Mouse (Mus musculus) MEL-GATA-1-ER (cell line): ENCODE measurements around the gene Adad1.

Experiments
- DNase-seq: peaks from one replicate; pipeline ENCODE4 v3.0.0-alpha.2; 2012; ENCODE audit warnings: low read depth; ENCODE audit errors: extremely low read depth

Gene Adad1

DNA sequence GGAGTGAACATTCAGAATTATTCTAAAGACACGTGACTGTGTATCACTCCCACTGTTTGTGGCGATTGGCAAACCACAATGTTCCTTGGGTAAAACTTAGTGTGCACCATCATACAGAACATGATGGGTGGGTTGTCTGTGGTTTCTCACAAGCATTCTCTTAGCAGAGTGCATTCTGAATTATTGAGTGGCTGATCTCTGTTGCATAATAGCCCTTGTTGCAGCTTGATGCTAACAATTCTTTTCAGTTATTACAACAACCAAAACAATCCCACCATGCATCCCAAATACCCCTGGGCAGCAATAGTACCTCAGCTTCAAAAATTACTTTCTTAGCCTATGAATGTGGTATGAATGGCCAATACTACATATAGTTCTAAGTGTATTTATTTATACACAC, 106.0 kb downstream of the Adad1 start:
- DNase-seq, result no peak
